Mouse (Mus musculus): ENCODE results near the gene Alox12e. TPM values are rescaled to one million over a fixed set of nuclear protein-coding genes. Genes with fewer than 3 reads are reported as not detected.

Gene Alox12e
- polyA plus RNA-seq, 1 experiment = not detected

GRCm38 (mm10) chr11:70321664-70322063, 764 bp downstream of the Alox12e start:
- H3K4me3 ChIP-seq (ENCODE audit: insufficient read depth, low read length) = no peak overlapping the region
- no peaks in the 10 kb centered on the region for H3K4me1 ChIP-seq (ENCODE audit: control insufficient read depth, insufficient read depth, low read length)
- TF ChIP-seq POLR2A (IDR thresholded peaks at IDR 0.05; ENCODE audit: extremely low read depth, insufficient read depth, low read length) = no peak
- peak; percentile 52 for TF ChIP-seq CTCF (IDR thresholded peaks at IDR 0.05; ENCODE audit: extremely low read depth, insufficient read depth, low read length)
- no peak overlapping the region for H3K27ac ChIP-seq (ENCODE audit: insufficient read depth, low read length)

- H3K4me1 ChIP-seq (ENCODE audit: control insufficient read depth, insufficient read depth, low read length) = no peaks in the 10 kb centered on the region
- H3K4me3 ChIP-seq (ENCODE audit: insufficient read depth, low read length) = no peak overlapping the region
- H3K27ac ChIP-seq (ENCODE audit: insufficient read depth, low read length) = no peak overlapping the region
- TF ChIP-seq POLR2A (IDR thresholded peaks at IDR 0.05; ENCODE audit: extremely low read depth, insufficient read depth, low read length) (no peak), CTCF (IDR thresholded peaks at IDR 0.05; ENCODE audit: extremely low read depth, insufficient read depth, low read length) (no peak)
These were observed 2.8 kb downstream of the Alox12e start for GRCm38 (mm10) chr11:70319614-70320013.

- TF ChIP-seq CTCF (IDR thresholded peaks at IDR 0.05; ENCODE audit: extremely low read depth, insufficient read depth, low read length) (peak; percentile 43; the same call in 1 of the 2 replicates), POLR2A (IDR thresholded peaks at IDR 0.05; ENCODE audit: extremely low read depth, insufficient read depth, low read length) (no peak)
- Histone ChIP-seq H3K4me1 (ENCODE audit: control insufficient read depth, insufficient read depth, low read length) (no peaks in the 10 kb centered on the region), H3K27ac (ENCODE audit: insufficient read depth, low read length) (no peak overlapping the region), H3K4me3 (ENCODE audit: insufficient read depth, low read length) (no peak overlapping the region)
These were observed 8.6 kb downstream of the Alox12e start for GRCm38 (mm10) chr11:70313833-70314232.

- TF ChIP-seq CTCF (IDR thresholded peaks at IDR 0.05; ENCODE audit: extremely low read depth, insufficient read depth, low read length) (peak; percentile 60), POLR2A (IDR thresholded peaks at IDR 0.05; ENCODE audit: extremely low read depth, insufficient read depth, low read length) (no peak)
- Histone ChIP-seq H3K4me3 (ENCODE audit: insufficient read depth, low read length) (no peak overlapping the region), H3K4me1 (ENCODE audit: control insufficient read depth, insufficient read depth, low read length) (no peaks in the 10 kb centered on the region), H3K27ac (ENCODE audit: insufficient read depth, low read length) (no peak overlapping the region)
These were observed 13.1 kb downstream of the Alox12e start for GRCm38 (mm10) chr11:70309341-70309740.

GRCm38 (mm10) chr11:70308296-70308695, 14.1 kb downstream of the Alox12e start:
- H3K4me3 ChIP-seq (ENCODE audit: insufficient read depth, low read length) = no peak overlapping the region
- TF ChIP-seq POLR2A (IDR thresholded peaks at IDR 0.05; ENCODE audit: extremely low read depth, insufficient read depth, low read length) = no peak
- TF ChIP-seq CTCF (IDR thresholded peaks at IDR 0.05; ENCODE audit: extremely low read depth, insufficient read depth, low read length) = no peak
- no peaks in the 10 kb centered on the region for H3K4me1 ChIP-seq (ENCODE audit: control insufficient read depth, insufficient read depth, low read length)
- H3K27ac ChIP-seq (ENCODE audit: insufficient read depth, low read length) = no peak overlapping the region

GRCm38 (mm10) chr11:70306159-70306558, 16.3 kb downstream of the Alox12e start:
- no peaks in the 10 kb centered on the region for H3K4me1 ChIP-seq (ENCODE audit: control insufficient read depth, insufficient read depth, low read length)
- TF ChIP-seq CTCF (IDR thresholded peaks at IDR 0.05; ENCODE audit: extremely low read depth, insufficient read depth, low read length) = no peak
- TF ChIP-seq POLR2A (IDR thresholded peaks at IDR 0.05; ENCODE audit: extremely low read depth, insufficient read depth, low read length) = no peak
- H3K27ac ChIP-seq (ENCODE audit: insufficient read depth, low read length) = no peak overlapping the region
- no peak overlapping the region for H3K4me3 ChIP-seq (ENCODE audit: insufficient read depth, low read length)

- Histone ChIP-seq H3K4me3 (ENCODE audit: insufficient read depth, low read length) (no peak overlapping the region), H3K4me1 (ENCODE audit: control insufficient read depth, insufficient read depth, low read length) (no peaks in the 10 kb centered on the region), H3K27ac (ENCODE audit: insufficient read depth, low read length) (no peak overlapping the region)
- no peak for TF ChIP-seq POLR2A (IDR thresholded peaks at IDR 0.05; ENCODE audit: extremely low read depth, insufficient read depth, low read length)
- no peak for TF ChIP-seq CTCF (IDR thresholded peaks at IDR 0.05; ENCODE audit: extremely low read depth, insufficient read depth, low read length)
These were observed 20.1 kb downstream of the Alox12e start for GRCm38 (mm10) chr11:70302293-70302692.

GRCm38 (mm10) chr11:70297836-70298454, 24.5 kb downstream of the Alox12e start:
- no peak for TF ChIP-seq CTCF (IDR thresholded peaks at IDR 0.05; ENCODE audit: extremely low read depth, insufficient read depth, low read length)
- no peak for TF ChIP-seq POLR2A (IDR thresholded peaks at IDR 0.05; ENCODE audit: extremely low read depth, insufficient read depth, low read length)
- no peak overlapping the region for H3K27ac ChIP-seq (ENCODE audit: insufficient read depth, low read length)
- no peak overlapping the region for H3K4me3 ChIP-seq (ENCODE audit: insufficient read depth, low read length)
- no peaks in the 10 kb centered on the region for H3K4me1 ChIP-seq (ENCODE audit: control insufficient read depth, insufficient read depth, low read length)

GRCm38 (mm10) chr11:70297405-70297804, 25.0 kb downstream of the Alox12e start:
- TF ChIP-seq CTCF (IDR thresholded peaks at IDR 0.05; ENCODE audit: extremely low read depth, insufficient read depth, low read length) (no peak), POLR2A (IDR thresholded peaks at IDR 0.05; ENCODE audit: extremely low read depth, insufficient read depth, low read length) (no peak)
- no peaks in the 10 kb centered on the region for H3K4me1 ChIP-seq (ENCODE audit: control insufficient read depth, insufficient read depth, low read length)
- no peak overlapping the region for H3K27ac ChIP-seq (ENCODE audit: insufficient read depth, low read length)
- H3K4me3 ChIP-seq (ENCODE audit: insufficient read depth, low read length) = no peak overlapping the region

- H3K4me3 ChIP-seq (ENCODE audit: insufficient read depth, low read length) = no peak overlapping the region
- H3K27ac ChIP-seq (ENCODE audit: insufficient read depth, low read length) = no peak overlapping the region
- TF ChIP-seq POLR2A (IDR thresholded peaks at IDR 0.05; ENCODE audit: extremely low read depth, insufficient read depth, low read length) = no peak
- TF ChIP-seq CTCF (IDR thresholded peaks at IDR 0.05; ENCODE audit: extremely low read depth, insufficient read depth, low read length) = no peak
- no peaks in the 10 kb centered on the region for H3K4me1 ChIP-seq (ENCODE audit: control insufficient read depth, insufficient read depth, low read length)
These were observed 28.5 kb downstream of the Alox12e start for GRCm38 (mm10) chr11:70293881-70294280.
